Mouse (Mus musculus) inflammation-experienced regulatory T-cells, adult 6 months (primary cell): ENCODE measurements around the gene Defa35. TPM values are rescaled to one million over a fixed set of nuclear protein-coding genes. Genes with fewer than 3 reads are reported as not detected.
"Not testable (repeated sequence)": the region's sequence is repeated elsewhere in the genome, so short reads cannot be mapped to it uniquely, and the experiment has no call there.

Experiments used
- ATAC-seq: one replicate; pipeline ENCODE4 v1.8.0; 2017
- polyA plus RNA-seq, 3 experiments: library from polyadenylated mRNA; unstranded; fragments of 100-300 nt; shearing (Covaris generic); gene quantifications; one replicate each; pipeline ENCODE4 v1.2.1; 2017

The Defa35 gene
- polyA plus RNA-seq: not detected

DNA sequence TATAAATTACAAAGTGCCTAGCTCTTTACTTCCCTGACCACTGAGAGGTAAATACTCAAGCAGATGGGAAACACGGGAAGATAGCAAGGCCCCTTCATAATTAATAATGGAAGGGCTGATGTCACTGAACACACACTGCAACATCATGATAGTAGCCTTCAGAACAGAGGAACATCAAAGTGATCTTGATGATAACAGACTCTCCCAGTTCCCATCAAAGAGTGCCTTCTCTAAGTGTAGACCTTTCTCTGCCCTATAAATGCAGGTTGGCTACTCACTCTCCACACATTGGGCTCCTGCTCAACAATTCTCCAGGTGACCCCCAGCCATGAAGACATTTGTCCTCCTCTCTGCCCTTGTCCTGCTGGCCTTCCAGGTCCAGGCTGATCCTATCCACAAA, at the start of gene Defa35:
Gene Defa35 (plus strand): TSS at position 301 of the 400 bp plus-strand sequence.
- not testable (repeated sequence) for ATAC-seq

- ATAC-seq: not testable (repeated sequence)
Measured at GRCm38 (mm10) chr8:21025245-21025644, 39.6 kb upstream of the Defa35 start, which contains the start of gene Defa21. TSS of gene Defa21 (plus strand) at chr8:21025545.

DNA sequence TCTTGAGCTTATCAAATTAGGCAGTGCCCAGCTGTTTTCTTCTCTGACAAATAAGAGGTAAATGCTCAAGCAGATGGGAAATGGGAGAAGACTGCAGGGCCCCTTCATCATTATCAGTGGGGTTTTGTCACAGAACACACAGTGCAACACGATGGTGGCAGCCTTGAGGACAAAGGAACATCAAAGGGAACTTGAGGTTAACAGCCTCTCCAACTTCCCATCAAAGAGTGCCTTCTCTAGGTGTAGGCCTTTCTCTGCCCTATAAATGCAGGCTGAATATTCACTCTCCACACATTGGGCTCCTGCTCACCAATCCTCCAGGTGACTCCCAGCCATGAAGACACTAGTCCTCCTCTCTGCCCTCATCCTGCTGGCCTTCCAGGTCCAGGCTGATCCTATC, 10.1 kb upstream of the Defa35 start, which contains the start of gene Defa23:
Gene Defa23 (plus strand): TSS at position 301 of the 400 bp plus-strand sequence.
- ATAC-seq: not testable (repeated sequence)

DNA sequence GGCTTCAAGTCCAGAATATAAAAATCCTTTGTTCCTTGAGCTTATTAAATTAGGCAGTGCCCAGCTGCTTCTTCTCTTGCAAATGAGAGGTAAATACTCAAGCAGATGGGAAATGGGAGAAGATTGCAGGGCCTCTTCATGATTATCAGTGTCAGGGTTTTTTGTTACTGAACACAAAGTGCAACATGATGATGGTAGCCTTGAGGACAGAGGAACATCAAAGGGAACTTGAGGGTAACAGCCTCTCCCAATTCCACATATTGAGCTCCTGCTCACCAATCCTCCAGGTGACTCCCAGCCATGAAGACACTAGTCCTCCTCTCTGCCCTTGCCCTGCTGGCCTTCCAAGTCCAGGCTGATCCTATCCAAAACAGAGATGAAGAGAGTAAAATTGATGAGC, 19.3 kb downstream of the Defa35 start, which contains the start of gene Defa25:
Gene Defa25 (plus strand): TSS at position 301 of the 400 bp plus-strand sequence.
- ATAC-seq: not testable (repeated sequence)

DNA sequence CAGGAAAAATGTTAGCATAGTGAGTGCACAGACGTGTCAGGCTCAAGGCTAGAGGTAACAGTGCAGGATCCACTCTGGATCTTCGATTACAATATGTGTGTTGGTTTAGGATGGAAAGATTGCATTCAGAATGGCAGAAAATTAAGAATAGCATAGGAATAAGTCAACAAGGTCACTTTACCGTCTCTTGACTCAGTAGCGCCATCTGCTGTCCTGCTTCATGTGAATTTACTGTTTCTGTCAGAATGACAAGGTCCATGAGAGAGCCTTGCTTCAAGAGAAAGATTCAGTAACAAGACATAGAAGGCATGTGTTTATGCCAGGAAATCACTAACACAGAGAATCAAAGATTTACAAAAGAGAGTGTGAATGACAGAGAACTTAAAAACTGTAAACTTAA, 28.3 kb downstream of the Defa35 start:
- no peak for ATAC-seq

DNA sequence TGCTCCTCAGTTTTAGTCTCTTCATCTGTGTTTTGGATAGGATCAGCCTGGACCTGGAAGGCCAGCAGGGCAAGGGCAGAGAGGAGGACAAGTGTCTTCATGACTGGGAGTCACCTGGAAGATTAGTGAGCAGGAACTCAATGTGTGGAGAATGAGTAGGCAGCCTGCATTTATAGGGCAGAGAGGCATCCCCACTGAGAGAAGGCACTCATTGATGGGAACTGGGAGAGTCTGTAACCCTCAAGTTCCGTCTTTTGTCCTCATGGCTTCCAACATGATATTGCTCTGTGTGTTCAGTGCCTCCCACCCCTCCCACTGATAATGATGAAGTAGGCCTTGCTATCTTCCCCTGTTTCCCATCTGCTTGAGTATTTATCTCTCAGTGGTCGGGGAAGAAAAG, 31.1 kb downstream of the Defa35 start, which contains the start of gene Gm14851:
Gene Gm14851 (minus strand): TSS at position 101 of the 400 bp plus-strand sequence.
- ATAC-seq: not testable (repeated sequence)

Other genes starting within 250 kb of the Defa35 start
- gene Defb33, start 172.4 kb upstream of the Defa35 start, polyA plus RNA-seq: not detected
- not detected for gene Gm15056, start 162.4 kb upstream of the Defa35 start, polyA plus RNA-seq
- not detected for gene Gm6040, start 143.0 kb upstream of the Defa35 start, polyA plus RNA-seq
- gene AY761185, start 120.3 kb upstream of the Defa35 start, polyA plus RNA-seq: not detected
- not detected for gene Defa21, start 39.5 kb upstream of the Defa35 start, polyA plus RNA-seq
- gene Defa23, start 10.0 kb upstream of the Defa35 start, polyA plus RNA-seq: not detected
- gene Defa25, start 19.4 kb downstream of the Defa35 start, polyA plus RNA-seq: not detected
- gene Gm14851, start 31.0 kb downstream of the Defa35 start, polyA plus RNA-seq: not detected
- not detected for gene Defa30, start 69.6 kb downstream of the Defa35 start, polyA plus RNA-seq
- not detected for gene Defa22, start 97.2 kb downstream of the Defa35 start, polyA plus RNA-seq
- gene Defa31, start 126.6 kb downstream of the Defa35 start, polyA plus RNA-seq: not detected
- not detected for gene Gm15293, start 136.5 kb downstream of the Defa35 start, polyA plus RNA-seq
- gene Gm15292, start 184.7 kb downstream of the Defa35 start, polyA plus RNA-seq: not detected